Mouse (Mus musculus) forebrain, embryonic 11.5 days (tissue): ENCODE data around the gene Slc12a7. TPM values are rescaled to one million over a fixed set of nuclear protein-coding genes. Genes with fewer than 3 reads are reported as not detected.

Experiments used
- ATAC-seq: fragments of 200-750 bp; cut with Nextera tagmentation; replicated peaks from 2 replicates; pipeline ENCODE4 v1.8.0; 2017; ENCODE audit warnings: moderate TSS enrichment; ENCODE audit not compliant: low FRiP score
- DNase-seq: peaks from one replicate; pipeline ENCODE4 v3.0.0-alpha.2; 2017; ENCODE audit warnings: low spot score
- H3K27ac ChIP-seq: fragments of 300-500 bp; sonication (generic); 2 replicates; pipeline ENCODE4 v1.5.1; 2014; ENCODE audit warnings: low read depth, low read length
- H3K27me3 ChIP-seq: fragments of 300-500 bp; sonication (generic); 2 replicates; pipeline ENCODE4 v1.6.1; 2014; ENCODE audit warnings: mild to moderate bottlenecking, low read length, mixed read lengths; ENCODE audit not compliant: control insufficient read depth, insufficient read depth
- H3K36me3 ChIP-seq: fragments of 300-500 bp; sonication (generic); 2 replicates; pipeline ENCODE4 v1.6.1; 2014; ENCODE audit warnings: mild to moderate bottlenecking, low read length, moderate library complexity, mixed read lengths; ENCODE audit not compliant: control insufficient read depth, insufficient read depth
- H3K4me1 ChIP-seq: fragments of 300-500 bp; sonication (generic); replicated peaks from 2 replicates; pipeline ENCODE4 v1.6.1; 2014; ENCODE audit warnings: low read length, mixed read lengths; ENCODE audit not compliant: control insufficient read depth, insufficient read depth
- H3K4me2 ChIP-seq: fragments of 300-500 bp; sonication (generic); 2 replicates; pipeline ENCODE4 v1.6.1; 2014; ENCODE audit warnings: low read depth, mild to moderate bottlenecking, low read length, moderate library complexity, mixed read lengths; ENCODE audit not compliant: severe bottlenecking
- H3K4me3 ChIP-seq: fragments of 300-500 bp; sonication (generic); 2 replicates; pipeline ENCODE4 v1.5.1; 2014; ENCODE audit warnings: low read depth, low read length
- H3K9ac ChIP-seq: fragments of 300-500 bp; sonication (generic); 2 replicates; pipeline ENCODE4 v1.6.1; 2014; ENCODE audit warnings: low read length
- H3K9me3 ChIP-seq: fragments of 300-500 bp; sonication (generic); 2 replicates; pipeline ENCODE4 v1.6.1; 2016; ENCODE audit warnings: low read length, mixed read lengths; ENCODE audit not compliant: control insufficient read depth
- WGBS: fragments of 180-500 bp; shearing (Covaris S2); extraction: QIAGEN DNeasy Blood & Tissue Kit; methylation state at CpG from one replicate; pipeline ENCODE4 v1.1.7; 2014; 5-methylcytosine and 5-hydroxymethylcytosine counted together
- polyA plus RNA-seq: library from polyadenylated mRNA; unstranded; fragments of >200 nt; fragmentation: Nextera tagmentation; extraction: Ambion mirVana; gene quantifications from 2 replicates; pipeline ENCODE4 v1.2.1, GENCODE M21; 2014

Slc12a7 gene
- polyA plus RNA-seq, 1 experiment from 2014 or later, result 55.6 TPM

DNA sequence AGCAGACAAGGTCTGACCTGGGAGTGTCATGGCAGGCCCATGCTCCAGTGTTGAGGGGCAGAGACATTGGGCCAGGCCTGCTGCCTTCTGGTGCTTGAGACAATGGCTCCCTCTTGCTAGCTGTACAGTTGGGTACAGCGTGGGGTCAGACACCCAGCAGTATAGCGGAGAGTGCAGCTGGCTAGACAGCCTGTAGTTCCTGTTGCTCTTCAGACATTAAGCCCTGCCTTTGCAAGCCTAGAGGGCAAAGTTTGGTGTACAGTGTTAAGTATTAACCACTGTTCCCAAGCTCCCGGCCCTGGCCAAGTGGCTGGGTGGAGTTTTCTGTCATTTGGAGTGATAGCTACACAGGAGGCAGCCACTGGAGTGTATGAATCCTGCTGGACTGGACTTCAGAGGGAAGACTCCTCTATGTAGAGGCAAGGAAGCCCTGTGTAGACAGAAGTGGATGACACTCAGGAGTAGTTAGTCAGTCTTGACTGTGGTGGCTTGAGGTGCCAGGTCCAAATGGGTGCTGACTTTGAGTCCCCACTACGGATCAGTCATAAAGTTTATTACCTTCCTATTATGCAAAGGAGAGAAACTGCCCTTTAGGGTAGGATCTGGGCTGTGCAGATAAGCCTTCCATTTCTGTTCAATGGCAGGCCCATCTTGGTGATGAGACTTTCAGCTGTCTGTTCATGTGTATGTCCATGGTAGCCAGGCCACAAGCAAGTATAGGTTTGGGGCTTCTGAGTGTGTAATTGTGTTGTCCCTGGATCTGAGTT lies 37.2 kb downstream of the Slc12a7 start:
- Histone ChIP-seq H3K4me1 (peaks cover 11% of the 10 kb centered on the region), H3K9me3 (no peaks in the 10 kb centered on the region), H3K9ac (no peak overlapping the region), H3K27me3 (no peaks in the 10 kb centered on the region), H3K4me3 (no peak overlapping the region), H3K4me2 (no peak overlapping the region), H3K27ac (no peak overlapping the region), H3K36me3 (no peaks in the 10 kb centered on the region; the same call in none of the 2 replicates)
- no peak for ATAC-seq
- no peak for DNase-seq
- 89% methylated on average over 4 of the region's 4 CpGs for WGBS

GRCm38 (mm10) chr13:73771131-73771530 lies 38.2 kb downstream of the Slc12a7 start:
- Histone ChIP-seq H3K4me1 (peaks cover 3% of the 10 kb centered on the region; the same call in 1 of the 2 replicates), H3K27ac (no peak overlapping the region), H3K4me3 (no peak overlapping the region), H3K4me2 (no peak overlapping the region), H3K27me3 (no peaks in the 10 kb centered on the region), H3K36me3 (no peaks in the 10 kb centered on the region; the same call in none of the 2 replicates), H3K9ac (no peak overlapping the region), H3K9me3 (no peaks in the 10 kb centered on the region)
- no peak for DNase-seq
- 66% methylated on average over 3 of the region's 3 CpGs for WGBS
- no peak for ATAC-seq

DNA sequence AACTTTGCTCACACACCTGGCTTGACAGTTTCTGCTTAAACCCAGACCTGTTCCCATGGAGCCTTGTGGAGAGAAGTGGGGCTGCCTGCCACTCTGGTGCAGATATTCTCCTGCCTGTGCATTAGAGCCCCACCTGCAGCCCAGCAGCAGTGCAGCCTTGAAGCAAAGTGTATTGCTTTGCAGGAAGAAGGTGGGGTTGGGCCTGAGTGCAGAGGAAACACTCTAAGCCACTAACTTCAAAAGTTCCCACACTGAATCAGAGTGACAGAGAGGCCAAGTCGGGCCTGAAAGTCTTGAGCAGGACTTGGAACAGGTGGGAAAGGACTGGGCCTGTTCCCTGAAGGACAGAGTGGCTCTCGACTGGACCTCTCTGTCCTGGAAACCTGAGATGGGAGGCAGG lies 39.8 kb downstream of the Slc12a7 start:
- ATAC-seq (no peak), DNase-seq (no peak)
- Histone ChIP-seq H3K4me3 (no peak overlapping the region), H3K36me3 (no peaks in the 10 kb centered on the region; the same call in none of the 2 replicates), H3K27ac (no peak overlapping the region), H3K4me1 (no peaks in the 10 kb centered on the region), H3K9me3 (no peaks in the 10 kb centered on the region), H3K4me2 (no peak overlapping the region), H3K9ac (no peak overlapping the region), H3K27me3 (no peaks in the 10 kb centered on the region)
- WGBS, result 62% methylated on average over 2 of the region's 2 CpGs

- ATAC-seq (no peak), DNase-seq (no peak)
- no peaks in the 10 kb centered on the region for H3K4me1 ChIP-seq
- no peaks in the 10 kb centered on the region for H3K27me3 ChIP-seq
- H3K4me2 ChIP-seq, result no peak overlapping the region
- 50% methylated on average over 4 of the region's 4 CpGs for WGBS
- no peak overlapping the region for H3K27ac ChIP-seq
- no peaks in the 10 kb centered on the region for H3K9me3 ChIP-seq
- no peak overlapping the region for H3K4me3 ChIP-seq
- H3K36me3 ChIP-seq, result no peaks in the 10 kb centered on the region; the same call in none of the 2 replicates
- H3K9ac ChIP-seq, result no peak overlapping the region
Measured at GRCm38 (mm10) chr13:73773519-73774205, 40.8 kb downstream of the Slc12a7 start.

DNA sequence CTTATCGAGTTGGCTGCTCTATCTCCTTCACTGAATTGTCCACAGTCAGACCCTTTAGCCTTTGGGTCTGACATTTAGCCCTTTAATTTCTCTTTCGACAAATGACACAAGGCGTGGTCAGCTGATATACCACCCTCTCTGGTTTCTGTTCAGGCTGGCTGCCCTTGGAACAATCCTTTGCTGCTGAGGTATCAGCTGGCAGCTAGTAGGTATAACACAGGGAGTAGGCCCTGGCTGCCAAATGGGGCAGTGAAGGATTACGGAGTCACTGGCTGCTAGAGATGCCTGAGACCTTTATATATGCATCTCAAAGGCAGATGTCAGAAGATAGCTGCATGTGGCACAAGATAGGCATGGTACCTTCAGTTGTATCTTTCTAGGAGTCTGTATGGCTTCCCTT lies 42.9 kb downstream of the Slc12a7 start:
- H3K9me3 ChIP-seq, result no peaks in the 10 kb centered on the region
- DNase-seq (no peak), ATAC-seq (no peak)
- no peaks in the 10 kb centered on the region for H3K27me3 ChIP-seq
- no peak overlapping the region for H3K4me3 ChIP-seq
- no peak overlapping the region for H3K27ac ChIP-seq
- no peaks in the 10 kb centered on the region for H3K4me1 ChIP-seq
- no peaks in the 10 kb centered on the region; the same call in 1 of the 2 replicates for H3K36me3 ChIP-seq
- 87% methylated on average over 4 of the region's 4 CpGs for WGBS
- no peak overlapping the region for H3K4me2 ChIP-seq
- H3K9ac ChIP-seq, result no peak overlapping the region

- no peak overlapping the region for H3K4me2 ChIP-seq
- H3K27ac ChIP-seq, result no peak overlapping the region
- no peaks in the 10 kb centered on the region for H3K27me3 ChIP-seq
- WGBS, result 84% methylated on average over 3 of the region's 3 CpGs
- no peaks in the 10 kb centered on the region for H3K9me3 ChIP-seq
- H3K36me3 ChIP-seq, result no peaks in the 10 kb centered on the region; the same call in 1 of the 2 replicates
- no peak overlapping the region for H3K9ac ChIP-seq
- ATAC-seq, result no peak
- DNase-seq, result no peak
- peaks cover 2% of the 10 kb centered on the region; the same call in 1 of the 2 replicates for H3K4me1 ChIP-seq
- H3K4me3 ChIP-seq, result no peak overlapping the region
Measured at GRCm38 (mm10) chr13:73777578-73777977, 44.7 kb downstream of the Slc12a7 start.

- Histone ChIP-seq H3K9me3 (no peaks in the 10 kb centered on the region), H3K9ac (no peak overlapping the region), H3K4me2 (no peak overlapping the region), H3K4me1 (peaks cover 2% of the 10 kb centered on the region; the same call in 1 of the 2 replicates), H3K27ac (no peak overlapping the region), H3K36me3 (peaks cover 4% of the 10 kb centered on the region), H3K27me3 (no peaks in the 10 kb centered on the region), H3K4me3 (no peak overlapping the region)
- 40% methylated on average over 5 of the region's 5 CpGs for WGBS
- ATAC-seq, result no peak
- DNase-seq, result no peak
Measured at GRCm38 (mm10) chr13:73782486-73782885, 49.6 kb downstream of the Slc12a7 start.

- no peak for DNase-seq
- 98% methylated on average over 4 of the region's 4 CpGs for WGBS
- Histone ChIP-seq H3K4me2 (no peak overlapping the region), H3K4me1 (no peaks in the 10 kb centered on the region), H3K27me3 (no peaks in the 10 kb centered on the region), H3K4me3 (no peak overlapping the region), H3K9me3 (no peaks in the 10 kb centered on the region), H3K9ac (no peak overlapping the region), H3K36me3 (peaks cover 17% of the 10 kb centered on the region), H3K27ac (no peak overlapping the region)
- ATAC-seq, result no peak
Measured at GRCm38 (mm10) chr13:73792176-73792575, 59.3 kb downstream of the Slc12a7 start.
